Mouse (Mus musculus) CD8-positive naive resting alpha-beta T cell, adult 2 months (primary cell): ENCODE results near the gene Sycp2l.
"Not testable (repeated sequence)": the region's sequence is repeated elsewhere in the genome, so short reads cannot be mapped to it uniquely, and the experiment has no call there.

ENCODE experiments used
- DNase-seq, 2 experiments: peaks; one replicate each; pipeline ENCODE4 v3.0.0; 2022; ENCODE audit warnings: low read depth in 2 of 2, low spot score in 2 of 2

The Sycp2l gene

DNA sequence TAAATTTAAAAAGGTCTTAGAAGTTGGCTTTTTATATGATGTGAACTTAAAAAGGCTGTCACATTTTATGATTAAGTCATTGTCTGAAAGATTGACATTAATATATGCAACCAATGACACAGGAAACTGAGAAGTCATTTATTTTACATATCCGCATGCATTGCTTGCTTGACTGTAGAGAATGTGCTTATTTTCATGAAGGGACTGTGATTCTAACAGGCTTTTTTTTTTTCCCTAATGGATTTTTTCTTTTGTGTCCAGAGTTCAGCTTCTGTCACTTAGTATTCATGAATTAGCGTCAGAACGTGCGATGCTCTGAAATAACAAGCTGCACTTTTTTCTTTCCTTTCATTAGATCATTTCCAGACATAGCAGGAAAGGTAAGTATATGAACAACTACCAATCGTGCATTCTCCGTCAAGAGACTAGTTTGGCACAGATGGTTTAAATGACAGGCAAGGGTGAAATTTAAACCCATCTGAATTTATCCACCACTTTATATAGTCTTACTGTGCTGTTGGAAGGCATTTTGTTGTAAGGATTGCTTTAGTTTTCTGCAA, 9.6 kb downstream of the Sycp2l start:
- DNase-seq, result no peak

DNA sequence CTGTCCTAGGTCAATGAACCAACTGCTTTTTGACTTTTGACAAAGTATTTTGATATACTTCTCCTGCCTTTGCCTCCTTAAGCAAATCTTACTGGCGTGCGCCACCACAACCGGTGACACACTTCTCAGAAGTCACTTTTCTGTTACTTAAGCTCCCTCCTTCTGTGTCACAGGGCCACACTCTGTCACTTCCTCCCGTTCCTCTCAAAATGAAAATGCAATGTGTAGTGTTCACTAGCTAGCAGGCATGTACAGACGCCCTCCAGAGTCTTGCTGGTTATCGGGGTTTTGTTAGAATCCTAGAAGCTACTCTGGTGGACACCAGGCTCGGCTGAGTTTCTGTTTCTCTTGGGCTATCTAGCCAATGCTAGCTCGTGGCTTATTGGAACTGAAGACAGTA, 14.2 kb downstream of the Sycp2l start:
- no peak for DNase-seq

DNA sequence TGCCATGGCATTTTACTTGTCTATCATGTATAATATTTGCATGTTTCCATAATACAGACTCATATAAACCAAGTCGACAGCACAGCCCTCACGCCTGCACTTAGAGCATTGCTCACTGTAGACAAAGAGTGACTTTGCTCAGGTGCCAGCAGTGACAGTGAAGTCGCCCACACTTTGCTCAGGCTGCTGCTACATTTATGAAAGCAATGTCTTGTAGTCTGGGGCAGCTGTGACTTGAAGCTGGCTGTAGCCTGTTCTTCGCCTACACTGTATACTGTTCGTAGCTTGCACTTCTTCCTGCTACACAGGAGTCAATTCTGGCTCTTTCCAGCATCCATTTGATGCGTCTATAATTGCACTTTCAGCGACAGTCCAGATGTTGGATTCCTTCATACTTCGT, 15.0 kb downstream of the Sycp2l start:
- DNase-seq, result no peak

DNA sequence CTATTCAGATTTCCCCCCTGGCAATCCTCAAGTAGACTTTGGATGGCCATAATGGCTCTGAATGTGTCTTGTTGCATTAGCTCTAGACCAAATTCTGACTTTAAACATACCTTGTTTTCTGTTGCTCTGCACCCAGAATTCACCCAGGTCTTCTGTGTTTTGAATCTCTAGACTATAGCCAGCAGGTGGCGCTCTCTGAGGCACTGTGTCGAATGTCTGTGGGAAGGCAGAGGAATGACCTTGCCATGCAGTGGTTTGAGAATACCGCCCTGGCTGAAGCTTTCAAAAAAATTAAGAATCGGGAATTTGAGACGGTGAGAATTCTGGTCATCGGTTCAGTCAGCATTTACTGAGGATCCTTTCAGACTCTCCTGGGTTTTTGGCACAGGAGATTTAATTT, 20.8 kb downstream of the Sycp2l start:
- peak; percentile 15 to 46 for DNase-seq

DNA sequence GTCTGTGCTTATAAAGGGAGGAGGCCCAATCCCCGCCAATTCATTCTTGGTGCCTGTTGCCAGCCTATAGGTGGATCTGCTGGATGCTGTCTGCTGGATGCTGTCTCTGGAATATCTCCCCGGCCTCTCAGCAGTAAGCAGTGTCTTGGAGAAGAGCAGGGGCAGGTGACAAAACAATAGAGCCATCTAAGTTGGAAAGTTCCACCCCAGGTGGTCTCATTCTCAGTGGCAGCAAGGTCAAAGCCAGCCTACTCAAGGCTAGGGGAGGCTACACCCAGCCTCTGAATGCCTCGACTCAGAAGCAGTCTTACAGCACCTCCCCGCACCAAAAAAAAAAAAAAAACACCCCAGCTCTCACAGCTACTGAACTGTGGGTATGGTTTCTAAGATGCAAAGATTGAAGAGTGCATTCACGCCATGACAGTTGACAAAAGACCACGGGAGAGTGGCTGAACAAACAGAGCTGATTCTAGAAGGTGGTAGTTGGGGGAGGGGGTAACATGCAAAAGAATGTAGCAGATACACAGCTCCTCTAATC, 31.4 kb downstream of the Sycp2l start:
- DNase-seq, result no peak

DNA sequence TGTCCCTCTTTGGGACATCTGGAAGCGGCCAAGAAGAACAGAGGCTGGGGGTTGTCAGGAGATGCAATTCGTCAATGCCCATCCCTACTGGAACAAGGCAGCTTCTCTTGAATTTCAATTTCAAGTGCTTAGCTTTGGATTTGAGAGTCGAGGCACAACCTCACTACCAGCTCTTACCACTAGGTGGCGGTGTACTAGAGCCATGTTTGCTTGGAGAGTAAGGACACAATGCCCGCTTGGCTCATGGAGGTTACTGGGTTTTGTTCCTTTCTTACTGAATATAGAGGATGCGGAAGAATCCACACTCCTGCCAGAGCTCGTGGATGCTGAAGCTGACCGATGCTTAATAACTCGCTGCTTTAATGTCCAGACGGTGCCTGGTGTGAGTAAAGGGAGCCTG, 32.2 kb downstream of the Sycp2l start:
- DNase-seq, result peak; percentile 34 to 37

DNA sequence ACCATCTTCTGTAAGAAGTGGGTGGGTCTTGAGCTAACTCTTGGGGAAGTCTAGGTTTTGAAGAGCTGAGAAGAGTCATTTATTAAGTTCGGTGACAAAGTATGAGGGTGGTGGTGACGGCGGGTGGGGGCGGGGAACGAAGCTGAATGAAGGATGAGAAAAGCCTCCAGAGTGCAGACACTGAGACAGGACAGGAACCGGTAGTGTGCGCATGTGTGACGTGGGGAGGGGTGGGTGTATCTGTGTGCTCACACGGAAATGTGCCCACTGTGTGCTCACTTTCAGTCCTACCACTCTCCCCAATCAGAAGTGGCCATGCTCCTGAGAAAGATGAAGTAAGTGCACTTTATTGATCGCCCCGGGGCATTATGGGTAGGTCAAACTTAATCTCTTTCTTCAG, 39.0 kb downstream of the Sycp2l start:
- no peak for DNase-seq

DNA sequence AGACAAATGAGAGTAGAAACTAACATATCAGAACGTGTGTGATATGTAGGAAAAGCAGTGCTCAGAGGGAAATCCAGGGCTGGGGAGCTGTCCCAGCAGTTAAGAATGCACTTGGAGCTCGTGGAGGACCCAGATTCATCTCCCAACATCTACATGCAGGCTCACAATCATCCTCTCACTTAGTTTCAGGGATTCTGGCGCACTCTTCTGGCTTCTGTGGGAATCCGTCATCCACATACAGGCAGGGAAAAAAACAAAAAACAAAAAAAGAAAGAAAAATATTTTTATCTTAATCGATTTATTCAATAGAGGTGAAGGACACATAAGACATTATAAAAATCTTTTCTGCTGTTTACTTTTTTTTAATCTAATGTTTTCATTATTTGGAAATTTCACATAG, 44.3 kb downstream of the Sycp2l start:
- no peak for DNase-seq

DNA sequence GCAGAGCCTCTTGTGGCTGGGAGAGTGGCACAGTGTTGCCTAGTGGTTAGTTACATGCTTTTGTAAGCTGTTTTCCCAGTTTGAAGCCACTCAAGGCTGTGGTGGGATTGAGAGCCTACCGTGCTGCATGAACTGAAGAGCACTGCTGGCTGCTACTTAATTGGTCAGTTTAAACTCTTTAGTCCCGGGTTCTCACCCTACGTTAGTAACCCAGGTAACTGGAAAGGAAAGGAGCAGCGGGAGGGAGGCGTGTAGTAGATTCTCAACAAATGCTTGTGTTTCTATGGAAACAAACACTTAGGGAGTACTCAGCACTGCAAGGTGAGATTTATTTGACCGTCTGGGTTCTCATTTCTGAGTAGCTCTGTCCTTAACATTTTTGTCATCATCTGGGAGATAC, 73.8 kb downstream of the Sycp2l start:
- no peak for DNase-seq

DNA sequence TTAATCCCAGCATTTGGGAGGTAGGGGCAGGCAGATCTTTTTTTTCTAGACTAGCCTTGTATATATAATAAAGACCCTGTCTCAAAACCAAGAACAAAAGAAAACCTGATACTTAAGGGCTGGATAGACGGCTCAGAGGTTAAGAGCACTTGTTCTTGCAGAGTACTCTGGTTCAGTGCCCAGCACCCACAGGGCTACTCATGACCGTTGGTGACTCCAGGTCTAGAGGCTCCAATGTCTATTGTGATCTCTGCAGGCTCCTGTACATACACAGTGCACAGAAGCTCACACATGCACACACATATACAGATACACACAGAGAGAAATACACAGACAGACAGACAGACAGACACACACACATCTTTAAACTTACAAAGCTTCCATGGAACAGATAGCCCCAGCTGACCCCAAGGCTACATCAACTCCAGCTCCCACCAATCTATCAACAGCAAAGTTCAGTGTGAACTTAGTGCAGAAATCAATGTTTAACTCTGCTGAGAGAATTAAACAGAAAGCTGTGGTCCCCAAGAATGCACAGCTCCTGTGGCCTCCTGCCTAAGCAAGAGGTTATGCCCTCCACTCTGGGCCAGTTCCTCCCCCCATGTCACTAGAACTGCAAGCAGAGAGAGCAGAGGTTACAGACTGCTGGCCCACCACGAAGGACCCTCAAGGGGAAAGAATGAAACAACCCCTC, 81.7 kb downstream of the Sycp2l start:
- DNase-seq, result no peak

DNA sequence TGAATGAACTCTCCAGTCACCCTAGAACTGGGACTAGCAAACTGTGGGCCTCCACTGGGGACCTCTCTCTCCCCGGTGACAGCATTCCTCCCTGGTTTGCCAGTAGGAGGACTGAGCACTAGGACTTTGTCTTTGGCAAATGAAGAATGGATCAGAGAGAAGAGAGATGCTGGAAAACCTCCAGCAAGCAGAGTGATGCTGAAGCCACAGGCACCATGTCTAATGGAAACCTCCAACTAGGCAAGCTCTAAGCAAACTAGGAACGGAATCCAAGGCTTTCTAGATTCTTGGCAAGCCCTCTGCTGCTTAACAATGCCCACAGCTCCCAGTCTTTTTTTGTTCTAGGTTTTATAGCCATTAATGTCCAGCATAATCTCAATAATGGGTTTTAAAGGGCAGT, 86.8 kb downstream of the Sycp2l start:
- DNase-seq, result no peak

DNA sequence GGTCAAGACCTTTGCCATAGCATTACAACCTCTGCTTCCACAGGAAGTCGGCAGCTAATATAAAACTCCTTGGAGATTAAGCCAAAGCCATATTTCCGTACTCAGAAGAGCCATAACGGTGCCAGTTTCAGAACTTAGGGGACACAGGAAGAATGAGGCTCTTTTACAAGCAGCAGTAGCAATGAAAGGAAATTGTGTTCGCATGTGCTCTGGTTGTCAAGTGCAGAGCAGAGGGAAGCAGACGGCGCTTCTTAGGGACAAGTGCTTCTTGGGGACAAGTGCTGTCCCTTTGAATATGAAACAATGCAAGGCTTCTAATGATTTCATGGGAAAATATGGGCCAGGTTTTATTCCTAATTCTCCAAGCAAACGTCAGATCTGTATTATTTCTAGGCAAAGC, 89.2 kb downstream of the Sycp2l start:
- DNase-seq, result no peak

DNA sequence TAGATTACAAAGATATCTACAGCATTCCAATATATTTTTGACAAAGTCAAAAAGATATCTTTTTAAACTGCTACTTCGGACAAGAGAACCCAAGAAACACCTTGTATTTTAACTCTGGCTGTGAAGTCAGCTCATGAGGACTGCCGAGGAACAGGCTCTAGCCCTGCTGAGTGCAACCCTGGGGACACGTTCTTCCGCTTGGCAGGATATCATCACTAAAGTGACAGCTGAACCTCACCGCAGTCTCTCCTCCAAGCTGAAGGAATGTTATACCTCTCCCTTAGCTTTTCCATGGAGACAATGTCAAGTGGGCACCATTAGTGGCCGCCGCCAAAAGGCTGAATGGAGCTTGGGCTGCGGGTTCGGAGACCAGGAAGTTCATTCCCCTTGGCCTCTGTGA, 89.6 kb downstream of the Sycp2l start:
- no peak for DNase-seq

DNA sequence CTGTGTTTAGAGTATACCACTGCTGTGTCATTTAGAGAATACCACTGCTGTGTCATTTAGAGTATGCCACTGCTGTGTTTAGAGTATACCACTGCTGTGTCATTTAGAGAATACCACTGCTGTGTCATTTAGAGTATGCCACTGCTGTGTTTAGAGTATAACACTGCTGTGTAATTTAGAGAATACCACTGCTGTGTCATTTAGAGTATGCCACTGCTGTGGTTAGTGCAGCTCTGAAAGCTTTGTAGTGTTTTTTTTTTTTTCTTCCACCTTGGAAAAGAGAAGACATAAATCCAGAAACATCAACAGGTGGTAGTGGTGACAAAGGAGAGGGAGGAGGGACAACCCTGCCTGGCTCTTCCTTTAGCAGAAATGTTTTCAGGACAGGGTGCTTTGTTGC, 91.5 kb downstream of the Sycp2l start:
- DNase-seq, result not testable (repeated sequence)

DNA sequence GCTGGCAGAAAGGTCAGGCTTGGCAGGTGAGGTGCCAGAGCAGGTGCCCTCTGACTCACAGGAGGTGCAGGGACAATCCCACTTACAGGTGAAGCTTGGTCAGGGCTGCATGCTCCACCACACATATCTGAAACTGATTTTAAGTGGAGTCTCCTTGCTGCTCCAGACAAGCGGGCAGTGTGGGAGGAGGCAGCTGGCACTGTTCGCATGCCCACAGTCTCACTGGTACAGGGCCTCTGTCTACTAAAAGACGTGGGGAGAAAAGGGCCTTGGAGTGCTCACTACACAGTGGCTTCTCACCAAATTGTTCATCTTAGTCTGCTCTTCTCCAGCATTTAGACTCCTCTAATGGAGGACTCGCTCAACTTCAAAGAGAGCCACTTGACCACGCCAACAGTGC, 92.1 kb downstream of the Sycp2l start:
- no peak for DNase-seq

DNA sequence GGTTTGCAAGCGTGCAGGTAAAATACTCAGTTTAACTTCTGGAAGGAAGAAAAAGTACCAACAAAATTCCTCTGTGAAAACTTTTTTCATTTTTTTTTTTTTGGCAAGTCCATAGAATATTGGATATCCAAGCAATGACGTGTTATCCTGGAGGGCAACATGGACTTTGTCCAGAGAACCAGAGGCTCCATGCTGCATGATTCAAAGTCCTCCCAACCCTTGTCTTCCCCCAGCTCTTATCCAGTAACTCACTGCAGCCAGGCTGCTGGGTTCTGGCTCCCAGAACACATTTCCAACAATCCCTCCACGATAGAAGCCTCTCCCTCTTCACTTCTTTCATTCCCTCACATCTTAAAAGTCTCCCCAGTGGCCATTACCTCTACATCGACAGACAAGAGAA, 97.2 kb downstream of the Sycp2l start:
- DNase-seq, result no peak

DNA sequence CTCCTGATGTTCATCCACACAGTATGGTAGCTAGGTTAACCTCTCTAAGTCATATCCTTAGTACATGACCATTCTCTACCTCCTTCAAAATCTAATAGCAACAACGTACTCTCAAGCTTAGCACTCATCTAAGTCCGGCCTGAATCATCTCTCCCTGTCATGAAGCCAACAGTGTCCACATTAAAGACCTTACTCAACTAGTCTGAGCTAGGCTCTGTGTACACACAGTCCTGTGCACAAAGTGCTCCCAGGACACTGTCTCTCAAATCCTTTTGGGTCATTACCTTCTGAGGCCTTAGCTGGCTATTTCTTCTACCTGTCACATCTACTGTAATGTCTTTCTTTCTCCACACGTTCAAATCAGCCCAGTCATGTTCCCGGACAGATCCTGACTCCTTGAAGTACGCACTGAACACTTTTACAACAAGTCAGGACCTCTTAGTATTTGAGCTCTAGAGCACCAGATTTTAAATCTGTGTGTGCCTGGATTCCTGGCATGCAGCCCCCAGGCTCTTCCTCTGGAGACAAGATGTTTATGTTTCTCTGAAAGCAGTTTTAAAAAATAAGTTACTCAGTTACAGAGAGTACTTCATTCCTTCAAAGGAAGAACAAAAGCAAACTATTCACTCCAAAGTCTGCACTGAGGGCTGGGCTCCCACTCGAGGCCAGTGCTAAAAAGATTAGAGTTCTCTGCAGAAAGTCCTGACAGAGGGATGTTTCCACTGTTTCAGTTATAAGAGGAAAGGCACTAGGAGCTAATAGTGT, 98.6 kb downstream of the Sycp2l start:
- no peak for DNase-seq

DNA sequence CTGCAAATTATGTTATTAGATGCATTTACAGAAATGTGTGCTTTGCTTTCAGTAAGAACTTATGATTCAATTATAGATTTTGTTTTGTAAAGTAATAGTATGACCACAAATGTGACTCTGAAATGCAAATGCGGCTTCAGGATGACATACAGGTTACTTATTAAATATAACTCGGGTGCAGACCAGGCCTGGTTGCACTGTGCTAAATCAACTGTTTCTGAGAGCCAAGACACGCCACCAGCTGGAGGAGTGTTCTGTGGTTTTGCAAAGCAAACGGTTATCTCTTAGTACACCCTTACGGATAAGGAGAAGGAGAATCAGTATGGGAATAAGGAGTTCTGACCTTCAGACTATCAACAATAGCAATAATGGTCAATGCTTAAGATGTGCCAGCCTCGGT, 101.6 kb downstream of the Sycp2l start:
- DNase-seq, result no peak

DNA sequence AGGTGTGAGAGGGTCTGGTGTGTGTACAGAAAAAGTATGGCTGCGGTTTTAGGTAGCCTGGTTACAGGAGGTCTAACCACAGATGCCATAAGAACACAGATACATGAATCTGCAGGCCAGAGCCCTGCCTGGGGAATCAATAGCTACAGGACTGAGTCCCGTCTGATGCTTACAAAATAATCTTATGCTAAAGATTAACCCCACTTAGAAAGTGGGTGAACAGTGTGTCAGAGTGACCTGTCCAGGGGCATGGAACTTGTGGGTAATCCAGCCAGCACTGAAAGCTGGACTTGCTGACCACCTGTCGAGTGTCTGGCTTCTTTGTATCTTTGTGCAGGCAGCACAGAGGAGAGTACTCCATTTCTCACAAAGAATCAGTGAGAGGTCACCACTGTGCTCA, 102.1 kb downstream of the Sycp2l start:
- no peak for DNase-seq

DNA sequence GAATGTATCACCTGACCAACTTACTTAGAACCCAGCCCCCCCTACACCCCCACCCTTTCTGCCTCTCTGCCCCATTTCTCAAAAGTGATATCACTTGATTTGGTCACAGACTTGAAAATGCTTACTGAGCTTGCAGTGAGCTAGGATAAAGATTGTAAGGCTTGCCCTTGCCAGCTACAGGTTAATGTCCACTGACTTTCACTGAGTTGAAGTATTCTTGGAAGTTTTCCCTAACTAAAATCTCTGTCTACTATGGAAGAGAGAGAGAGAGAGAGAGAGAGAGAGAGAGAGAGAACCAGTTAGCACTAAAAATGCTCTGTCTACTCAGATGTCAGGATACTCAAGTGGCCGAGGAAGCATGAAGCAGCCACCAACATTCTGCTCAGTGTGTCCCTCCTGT, 104.9 kb downstream of the Sycp2l start:
- DNase-seq, result no peak

DNA sequence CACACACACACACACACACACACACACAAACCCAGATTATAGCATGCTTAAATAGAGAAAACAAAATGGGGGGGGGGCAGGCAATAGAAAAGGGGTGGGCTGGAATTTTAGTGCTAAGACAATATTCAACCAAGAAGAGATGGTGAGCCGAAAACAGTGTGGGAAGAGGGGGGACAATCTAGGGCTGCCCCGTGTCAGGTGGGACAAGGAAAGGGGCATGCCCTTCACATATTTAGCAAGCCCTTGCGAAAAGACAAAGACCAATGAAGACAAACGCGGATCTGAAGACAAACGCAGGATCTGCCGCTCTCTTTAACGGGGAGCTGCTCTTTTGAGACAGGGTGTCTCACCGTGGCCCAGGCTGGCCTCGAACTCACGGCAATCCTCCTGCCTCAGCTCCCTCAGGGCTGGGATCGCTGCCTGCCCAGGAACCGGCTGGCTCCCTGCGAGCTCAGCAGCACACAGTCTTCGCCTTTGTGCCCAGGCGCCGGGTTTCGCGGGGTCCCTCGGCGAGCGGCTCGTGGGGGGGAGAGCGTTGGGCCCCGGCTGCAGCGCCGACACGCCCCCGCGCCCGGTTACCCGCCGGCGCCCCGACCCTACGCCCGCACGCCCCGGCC, 105.7 kb downstream of the Sycp2l start:
- peak in 1 of 2 experiments; percentile 23 for DNase-seq

DNA sequence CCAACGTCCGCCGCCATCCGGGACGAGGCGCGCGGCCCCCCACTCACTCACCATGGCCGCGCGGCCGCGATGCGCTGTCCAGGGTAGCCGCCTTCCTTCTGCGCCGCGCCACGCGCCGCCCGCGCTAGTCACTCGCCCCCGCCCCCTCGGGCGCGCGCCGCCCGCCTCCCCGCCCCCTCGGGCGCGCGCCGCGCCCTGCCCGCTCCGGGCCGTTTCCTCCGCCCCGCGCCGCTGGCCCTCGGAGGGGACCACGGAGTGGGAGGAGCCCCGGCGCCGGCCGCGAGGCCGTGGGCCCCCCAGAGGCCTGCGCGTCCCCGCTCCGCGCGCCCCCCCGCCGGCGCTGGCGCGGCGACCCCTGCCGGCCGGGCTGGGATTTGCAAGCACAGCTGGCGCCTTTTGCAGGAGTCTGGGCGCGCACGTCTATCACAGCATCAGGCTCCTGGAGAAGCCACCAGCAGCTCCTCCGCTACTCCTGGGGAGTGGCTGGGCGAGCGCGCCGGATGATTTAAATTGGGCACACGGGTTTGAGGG, 106.3 kb downstream of the Sycp2l start, which contains the start of gene Elovl2:
Gene Elovl2, minus strand, starts transcription at position 102 of the 531 bp plus-strand sequence.
- peak; percentile 32 for DNase-seq
